Mouse (Mus musculus) adrenal gland, postnatal 10 days (tissue): ENCODE measurements around the gene Alg1. TPM values are rescaled to one million over a fixed set of nuclear protein-coding genes. Genes with fewer than 3 reads are reported as not detected.
"Not testable (repeated sequence)": the region's sequence is repeated elsewhere in the genome, so short reads cannot be mapped to it uniquely, and the experiment has no call there.

Experiments used
- DNase-seq: peaks from one replicate; pipeline ENCODE4 v3.0.0; 2021; ENCODE audit warnings: mixed read lengths
- long read RNA-seq, 2 experiments: library from polyadenylated mRNA; stranded (forward); transcript quantifications; one replicate each; pipeline ENCODE4 v2.0.0; 2021
- total RNA-seq, 2 experiments: library from RNA; stranded (reverse); gene quantifications; 2 replicates each; pipeline ENCODE4 v1.2.3; 2021

Alg1 gene
- 10 to 100 TPM; 28.1 to 28.7 TPM for total RNA-seq
- long read RNA-seq, experiment 1, transcript Alg1-202 (13 exons, 1,755 nt) = major isoform, 58 of 77 reads
- long read RNA-seq, experiment 1, partial matches to known transcripts = 4 of 77 reads
- long read RNA-seq, experiment 1, other reads (novel, unspliced or antisense) = 15 of 77 reads
- long read RNA-seq, experiment 2, transcript Alg1-202 (13 exons, 1,755 nt) = major isoform, 21 of 39 reads
- long read RNA-seq, experiment 2, partial matches to known transcripts = 4 of 39 reads
- long read RNA-seq, experiment 2, other reads (novel, unspliced or antisense) = 14 of 39 reads

- peak; percentile 96 for DNase-seq
Observed at GRCm38 (mm10) chr16:5233418-5234313, at the start of gene Alg1. Alg1 (plus strand) TSS chr16:5233621.

- DNase-seq = peak; percentile 66
Observed at GRCm38 (mm10) chr16:5184101-5184500, 49.3 kb upstream of the Alg1 start.

- no peak for DNase-seq
Observed at GRCm38 (mm10) chr16:5184956-5185355, 48.5 kb upstream of the Alg1 start.

GRCm38 (mm10) chr16:5185691-5186090, 47.7 kb upstream of the Alg1 start:
- DNase-seq = peak; percentile 54

- peak; percentile 36 for DNase-seq
Observed at GRCm38 (mm10) chr16:5186234-5186633, 47.2 kb upstream of the Alg1 start.

- DNase-seq = peak; percentile 85
Observed at GRCm38 (mm10) chr16:5195080-5195479, 38.3 kb upstream of the Alg1 start.

- peak; percentile 67 for DNase-seq
Observed at GRCm38 (mm10) chr16:5202681-5203080, 30.7 kb upstream of the Alg1 start.

- DNase-seq = peak; percentile 41
Observed at GRCm38 (mm10) chr16:5203200-5203599, 30.2 kb upstream of the Alg1 start.

GRCm38 (mm10) chr16:5203668-5204433, 29.6 kb upstream of the Alg1 start, which contains the start of gene Nagpa:
Nagpa (minus strand) TSS chr16:5204012.
- peak; percentile 89 for DNase-seq

GRCm38 (mm10) chr16:5205431-5205970, 27.9 kb upstream of the Alg1 start:
- DNase-seq = no peak

- no peak for DNase-seq
Observed at GRCm38 (mm10) chr16:5206051-5206450, 27.4 kb upstream of the Alg1 start.

GRCm38 (mm10) chr16:5210365-5210764, 23.1 kb upstream of the Alg1 start:
- DNase-seq = no peak

- no peak for DNase-seq
Observed at GRCm38 (mm10) chr16:5212150-5212549, 21.3 kb upstream of the Alg1 start.

- no peak for DNase-seq
Observed at GRCm38 (mm10) chr16:5214126-5214525, 19.3 kb upstream of the Alg1 start.

- no peak for DNase-seq
Observed at GRCm38 (mm10) chr16:5216686-5217085, 16.7 kb upstream of the Alg1 start.

- peak; percentile 30 for DNase-seq
Observed at GRCm38 (mm10) chr16:5217341-5218133, 15.9 kb upstream of the Alg1 start.

- DNase-seq = no peak
Observed at GRCm38 (mm10) chr16:5221403-5221802, 12.0 kb upstream of the Alg1 start.

GRCm38 (mm10) chr16:5222140-5222539, 11.3 kb upstream of the Alg1 start, which contains the start of gene AU021092:
AU021092 (minus strand) TSS chr16:5222299.
- DNase-seq = peak; percentile 21

GRCm38 (mm10) chr16:5226534-5226933, 6.9 kb upstream of the Alg1 start:
- peak; percentile 39 for DNase-seq

- not testable (repeated sequence) for DNase-seq
Observed at GRCm38 (mm10) chr16:5227501-5227900, 5.9 kb upstream of the Alg1 start.

- DNase-seq = not testable (repeated sequence)
Observed at GRCm38 (mm10) chr16:5228103-5228502, 5.3 kb upstream of the Alg1 start.
